Mouse (Mus musculus) ovary, adult 2 months (tissue): ENCODE data around the gene Ets1. TPM values are rescaled to one million over a fixed set of nuclear protein-coding genes. Genes with fewer than 3 reads are reported as not detected.

Source experiments
- polyA plus RNA-seq: library from polyadenylated mRNA; depleted of rRNA; stranded (reverse); fragments of >200 nt; gene quantifications from 2 replicates; pipeline ENCODE4 v1.2.3, GENCODE M21; 2012; rRNA removed

Gene Ets1
- polyA plus RNA-seq = 17.0 and 22.5 TPM in 2 replicates

GRCm38 (mm10) chr9:32635627-32636385 lies at the start of gene Ets1:
TSS of gene Ets1 (plus strand) at chr9:32636221.

Other genes with a start within 250 kb of the Ets1 start
- 5.8 and 10.1 TPM in 2 replicates for gene Fli1, start 93.4 kb upstream of the Ets1 start, polyA plus RNA-seq